Mouse (Mus musculus) cerebellum, postnatal 36 days (tissue): ENCODE measurements around the gene Fbxo3.
"Not testable (repeated sequence)": the region's sequence is repeated elsewhere in the genome, so short reads cannot be mapped to it uniquely, and the experiment has no call there.

Source experiments
- DNase-seq, 2 experiments: peaks; one replicate each; pipeline ENCODE4 v3.0.0; 2021 to 2022; ENCODE audit warnings: mixed read lengths in 2 of 2

Fbxo3 gene

DNA sequence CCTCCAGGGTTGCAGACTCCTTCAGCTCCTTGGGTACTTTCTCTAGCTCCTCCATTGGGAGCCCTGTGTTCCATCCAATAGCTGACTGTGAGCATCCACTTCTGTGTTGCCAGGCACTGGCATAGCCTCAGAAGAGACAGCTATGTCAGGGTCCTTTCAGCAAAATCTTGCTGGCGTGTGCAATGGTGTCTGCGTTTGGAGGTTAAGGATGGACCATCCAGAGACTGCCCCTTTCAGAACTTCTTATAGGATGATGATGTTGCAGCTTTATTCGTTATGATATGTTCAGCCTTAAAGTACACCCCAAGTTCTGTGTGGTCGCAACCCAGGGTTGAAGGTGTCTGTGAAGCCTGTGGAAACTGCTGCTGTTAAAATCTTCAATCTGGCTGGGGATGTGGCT is 69.9 kb downstream of the Fbxo3 start:
- DNase-seq: not testable (repeated sequence)

DNA sequence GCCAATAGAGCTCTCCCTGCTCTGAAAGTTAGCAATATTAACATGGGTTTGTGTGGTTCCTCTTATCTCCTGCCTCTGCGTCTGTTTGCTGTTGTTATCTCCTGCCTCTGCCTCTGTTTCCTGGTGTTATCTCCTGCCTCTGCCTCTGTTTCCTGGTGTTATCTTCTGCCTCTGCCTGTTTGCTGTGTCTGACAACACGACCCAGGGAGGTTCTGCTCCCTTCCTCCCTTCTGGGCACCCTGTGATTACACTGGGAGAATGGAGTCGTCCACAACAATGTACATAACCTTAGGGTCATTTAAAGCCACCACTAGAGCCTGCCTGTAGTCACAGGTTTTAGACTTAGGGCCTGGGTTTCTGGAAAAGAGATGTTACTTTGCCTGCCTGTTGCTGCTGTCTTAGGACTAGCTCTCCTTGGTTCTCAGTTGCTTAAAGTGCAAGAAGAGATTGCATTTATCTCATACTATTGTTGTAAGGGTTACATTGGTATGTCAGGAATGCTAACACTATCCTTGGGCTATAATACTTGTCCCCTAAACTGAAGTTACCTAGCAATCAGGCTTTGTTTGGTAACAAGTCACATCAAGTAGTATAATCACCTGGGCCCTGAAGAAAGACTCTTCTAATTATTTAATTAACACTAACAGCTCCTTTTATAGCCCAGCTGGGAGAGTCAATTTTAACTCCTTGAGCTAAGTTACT is 71.2 kb downstream of the Fbxo3 start:
- no peak for DNase-seq

DNA sequence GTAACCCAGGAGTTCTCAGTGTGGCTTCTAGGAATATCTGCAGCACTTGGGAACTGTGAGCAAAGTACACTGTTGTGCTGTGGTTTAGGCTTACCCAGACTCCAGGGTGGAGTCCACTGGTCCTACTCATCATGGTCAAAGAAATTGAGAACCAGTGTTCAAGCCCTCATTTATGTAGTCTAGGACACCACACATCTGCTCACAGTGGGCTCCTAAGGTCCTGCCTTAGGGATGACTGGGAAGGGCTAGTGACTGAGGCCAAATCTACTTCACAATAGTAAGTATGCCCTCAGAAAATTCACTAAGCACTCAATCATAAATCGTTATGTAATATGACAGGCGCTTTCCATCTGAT is 71.7 kb downstream of the Fbxo3 start:
- no peak for DNase-seq

DNA sequence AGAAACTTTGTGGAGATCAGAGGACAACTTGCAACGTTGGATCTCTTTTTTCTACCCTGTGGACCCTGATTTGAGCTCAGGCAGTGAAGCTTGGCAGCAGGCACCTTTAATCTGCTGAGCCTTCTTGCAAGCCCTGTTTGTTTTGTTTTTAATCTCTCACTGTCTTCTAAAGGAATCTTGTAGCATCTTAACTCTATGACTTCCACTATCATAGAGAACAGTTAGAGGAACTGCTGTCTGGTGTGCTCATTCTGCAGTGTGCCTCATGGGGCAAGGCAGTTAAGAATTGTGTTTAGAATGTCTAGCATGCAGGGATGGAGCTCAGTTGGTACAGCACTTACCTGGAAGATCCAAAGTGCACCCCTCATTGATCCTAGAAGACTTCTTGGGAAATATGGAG is 72.4 kb downstream of the Fbxo3 start:
- DNase-seq: no peak

DNA sequence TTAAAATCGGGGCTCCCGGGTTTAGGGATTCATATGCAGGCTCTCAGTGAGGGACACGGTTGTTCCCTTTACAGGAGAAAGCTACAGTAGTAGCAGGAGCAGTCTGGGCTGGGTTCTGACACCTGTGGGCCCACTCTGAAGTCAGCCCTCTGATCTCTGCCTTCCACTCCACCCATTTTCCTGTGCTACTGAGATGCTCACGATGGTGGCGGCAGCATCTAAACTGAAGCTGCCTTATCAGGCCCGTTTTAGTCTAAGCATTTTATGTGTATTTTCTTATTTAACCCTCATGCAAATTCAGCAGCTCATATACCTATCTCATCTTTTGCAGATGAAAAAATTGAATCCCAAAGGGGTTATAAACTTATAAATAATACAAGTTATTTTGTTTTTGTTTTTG is 77.3 kb downstream of the Fbxo3 start:
- no peak for DNase-seq

DNA sequence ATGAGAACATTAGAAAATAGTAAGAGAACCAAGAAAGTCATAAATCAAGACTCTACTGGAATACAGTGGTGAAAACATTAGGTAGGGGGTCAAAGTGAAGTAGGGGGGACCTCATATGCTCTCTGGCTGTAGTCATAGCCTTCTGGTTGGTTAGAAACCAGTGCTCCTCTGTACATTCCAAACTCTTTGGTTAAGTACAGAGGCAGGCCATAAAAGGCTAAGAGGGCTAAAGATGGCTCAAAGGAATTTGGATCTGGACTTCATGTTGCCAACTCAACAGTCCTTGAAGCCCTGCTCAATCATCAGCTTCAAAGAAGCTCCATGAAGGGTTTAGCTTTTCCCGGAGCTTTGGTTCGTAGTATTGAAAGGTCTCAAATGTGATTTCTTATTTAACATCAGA is 81.5 kb downstream of the Fbxo3 start:
- not testable (repeated sequence) for DNase-seq

DNA sequence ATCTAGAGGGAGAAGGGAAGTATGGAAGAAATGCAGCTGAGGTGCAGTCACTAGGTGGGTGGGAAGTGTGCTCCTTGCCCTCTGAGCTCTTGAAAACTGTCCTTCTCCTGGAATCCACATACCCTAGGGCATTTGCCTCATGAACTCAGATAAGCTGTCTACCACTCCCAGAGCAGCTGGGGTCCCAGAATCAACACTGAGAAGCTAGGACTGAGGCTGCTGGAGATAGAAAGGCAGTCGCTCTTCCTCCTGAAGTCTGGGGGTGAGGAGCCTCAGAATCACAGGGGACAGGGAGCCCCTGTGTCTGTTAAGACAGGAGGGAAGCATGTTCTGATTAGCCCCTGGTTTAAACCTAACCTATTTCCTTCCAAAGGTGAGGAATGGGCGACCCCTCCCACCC is 82.0 kb downstream of the Fbxo3 start:
- no peak for DNase-seq

DNA sequence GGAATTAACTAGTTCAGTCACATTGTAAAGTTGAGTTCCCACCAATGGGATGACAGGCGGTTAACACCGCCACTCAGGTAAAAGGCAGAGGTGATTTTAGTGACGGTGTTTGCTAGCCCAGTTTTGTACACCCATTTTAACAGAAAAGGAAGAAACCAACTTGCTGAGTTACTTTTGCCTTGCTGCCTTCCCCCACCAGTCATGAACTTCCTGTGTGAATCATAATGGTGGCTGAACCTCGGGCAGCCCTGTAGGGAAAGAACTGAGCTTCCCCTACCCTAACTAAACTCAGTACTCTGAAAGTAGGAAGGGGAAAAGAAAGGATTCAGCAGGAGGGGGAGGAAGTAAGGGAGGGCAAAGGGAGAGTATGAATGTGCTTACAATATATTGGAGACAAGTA is 82.5 kb downstream of the Fbxo3 start:
- no peak for DNase-seq

DNA sequence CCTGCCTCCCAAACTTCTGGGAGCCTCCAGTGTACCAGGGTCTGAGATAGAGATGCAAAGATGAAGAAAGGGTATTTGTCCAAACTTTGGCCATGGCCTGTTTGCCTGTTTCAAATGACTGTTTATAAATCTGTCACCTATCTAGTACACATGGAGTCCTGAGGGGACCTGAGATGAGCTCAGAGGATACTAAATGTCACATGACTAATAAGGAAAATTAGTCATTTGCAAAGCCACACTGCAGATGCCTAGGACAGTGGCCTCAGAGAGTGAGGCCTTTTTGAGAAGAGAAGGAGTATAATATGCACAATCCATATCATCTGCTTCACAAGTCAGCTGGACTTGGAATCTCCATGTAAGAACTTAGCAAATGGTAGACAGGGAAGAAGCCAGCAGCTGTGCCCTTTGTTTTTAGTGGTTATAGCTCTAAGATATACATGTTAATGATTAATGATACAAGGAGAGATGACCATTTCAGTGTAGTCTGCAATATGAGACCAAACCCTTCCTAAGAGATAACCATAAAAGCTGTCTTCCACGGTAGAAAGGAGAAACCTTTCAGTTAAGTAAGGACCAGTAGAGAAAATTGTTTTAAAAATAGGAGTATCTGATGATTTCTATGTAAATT is 83.8 kb downstream of the Fbxo3 start:
- not testable (repeated sequence) for DNase-seq
